Mouse (Mus musculus) cerebellum, adult 2 months (tissue): ENCODE measurements at regions not wholly inside any gene's neighbourhood (a gene's known extent, or its start where the extent isn't known, plus 50 kb on each side); places are given as distances from the start of the nearest gene placed in this dataset.

ENCODE experiments used
- CTCF ChIP-seq: fragments of 200-500 bp; IDR thresholded peaks from 2 replicates; pipeline ENCODE4 v1.5.1; 2011; ENCODE audit warnings: low read depth, mild to moderate bottlenecking, control low read depth, low read length, moderate library complexity, borderline replicate concordance; ENCODE audit not compliant: insufficient read depth
- POLR2A ChIP-seq: fragments of 200-500 bp; IDR thresholded peaks from 2 replicates; pipeline ENCODE4 v1.6.1; 2011; ENCODE audit warnings: low read length, control low read depth, borderline replicate concordance; ENCODE audit not compliant: insufficient read depth

- TF ChIP-seq POLR2A (no peak), CTCF (no peak)
These were observed 65.6 kb upstream of the Cep78 start for GRCm38 (mm10) chr19:16050220-16051055.
